Mouse (Mus musculus): ENCODE results near the gene Dach1.

Dach1 gene

GRCm38 (mm10) chr14:98108764-98109163 lies 60.8 kb downstream of the Dach1 start:
- no peak for DNase-seq (ENCODE audit: low read depth, low spot score)

DNA sequence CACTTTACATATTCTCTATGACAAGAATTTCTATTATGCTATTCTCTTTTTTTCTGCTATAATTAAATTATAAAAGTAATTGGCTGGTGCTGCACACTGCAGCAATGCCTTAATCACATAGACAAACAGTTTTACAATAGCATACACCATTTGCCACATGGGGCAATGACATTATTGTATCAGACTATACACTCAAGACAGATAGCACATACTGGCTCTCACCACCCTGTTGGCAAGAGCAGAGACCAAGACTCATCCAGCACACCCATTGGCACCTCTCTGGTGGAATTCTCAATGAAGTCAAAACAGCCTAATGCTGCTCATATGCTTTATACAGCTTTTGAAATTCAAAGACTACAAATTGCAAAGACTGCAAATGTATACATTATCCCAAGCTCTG lies 63.4 kb downstream of the Dach1 start:
- no peak for DNase-seq (ENCODE audit: low read depth, low spot score)

GRCm38 (mm10) chr14:98104314-98104955 lies 65.1 kb downstream of the Dach1 start:
- DNase-seq (ENCODE audit: low read depth, low spot score), result no peak

GRCm38 (mm10) chr14:98095229-98095628 lies 74.3 kb downstream of the Dach1 start:
- DNase-seq (ENCODE audit: low read depth, low spot score), result no peak

GRCm38 (mm10) chr14:98089246-98089645 lies 80.3 kb downstream of the Dach1 start:
- no peak for DNase-seq (ENCODE audit: low read depth, low spot score)

- DNase-seq (ENCODE audit: low read depth, low spot score), result no peak
Measured at GRCm38 (mm10) chr14:98087355-98087754, 82.2 kb downstream of the Dach1 start.

DNA sequence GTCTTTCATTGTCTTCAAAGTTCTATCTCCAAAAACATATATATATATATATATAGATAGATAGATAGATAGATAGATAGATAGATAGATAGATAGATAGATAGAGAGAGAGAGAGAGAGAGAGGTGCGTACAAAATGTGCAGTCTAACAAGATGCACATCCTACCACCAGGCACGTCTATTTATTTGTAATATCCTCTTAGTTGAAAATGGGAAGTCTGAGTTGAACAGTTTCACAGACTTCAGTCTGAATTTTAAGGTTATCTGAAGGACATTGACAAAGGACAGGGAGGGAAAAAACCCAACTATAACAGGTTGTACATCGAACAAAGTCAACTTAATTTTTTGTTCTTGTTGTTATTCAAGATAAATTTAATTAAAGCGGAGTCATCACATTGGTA lies 82.8 kb downstream of the Dach1 start:
- DNase-seq (ENCODE audit: low read depth, low spot score), result no peak

GRCm38 (mm10) chr14:98085141-98085540 lies 84.4 kb downstream of the Dach1 start:
- no peak for DNase-seq (ENCODE audit: low read depth, low spot score)

GRCm38 (mm10) chr14:98084720-98085119 lies 84.8 kb downstream of the Dach1 start:
- DNase-seq (ENCODE audit: low read depth, low spot score), result no peak

DNA sequence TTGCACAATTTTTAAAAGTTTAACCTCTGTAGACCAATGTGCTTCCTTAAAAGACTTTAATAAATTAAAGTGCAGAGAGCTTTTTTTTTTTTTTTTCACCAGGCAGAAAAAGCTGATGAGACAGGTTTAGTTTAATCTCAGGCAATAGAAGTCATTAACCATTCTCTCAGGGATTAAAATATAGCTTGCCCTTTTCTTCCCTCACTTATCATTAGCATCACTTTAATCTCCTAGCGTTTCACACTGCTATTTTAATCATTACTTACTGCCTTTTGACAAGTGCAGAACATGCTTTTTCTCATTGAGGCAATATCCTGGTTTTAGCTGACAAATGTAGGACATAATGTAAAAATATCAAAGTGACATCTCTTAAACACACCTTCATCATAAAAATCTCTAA lies 86.1 kb downstream of the Dach1 start:
- no peak for DNase-seq (ENCODE audit: low read depth, low spot score)

GRCm38 (mm10) chr14:98080014-98080413 lies 89.6 kb downstream of the Dach1 start:
- DNase-seq (ENCODE audit: low read depth, low spot score), result no peak

GRCm38 (mm10) chr14:98077996-98078395 lies 91.6 kb downstream of the Dach1 start:
- DNase-seq (ENCODE audit: low read depth, low spot score), result no peak

DNA sequence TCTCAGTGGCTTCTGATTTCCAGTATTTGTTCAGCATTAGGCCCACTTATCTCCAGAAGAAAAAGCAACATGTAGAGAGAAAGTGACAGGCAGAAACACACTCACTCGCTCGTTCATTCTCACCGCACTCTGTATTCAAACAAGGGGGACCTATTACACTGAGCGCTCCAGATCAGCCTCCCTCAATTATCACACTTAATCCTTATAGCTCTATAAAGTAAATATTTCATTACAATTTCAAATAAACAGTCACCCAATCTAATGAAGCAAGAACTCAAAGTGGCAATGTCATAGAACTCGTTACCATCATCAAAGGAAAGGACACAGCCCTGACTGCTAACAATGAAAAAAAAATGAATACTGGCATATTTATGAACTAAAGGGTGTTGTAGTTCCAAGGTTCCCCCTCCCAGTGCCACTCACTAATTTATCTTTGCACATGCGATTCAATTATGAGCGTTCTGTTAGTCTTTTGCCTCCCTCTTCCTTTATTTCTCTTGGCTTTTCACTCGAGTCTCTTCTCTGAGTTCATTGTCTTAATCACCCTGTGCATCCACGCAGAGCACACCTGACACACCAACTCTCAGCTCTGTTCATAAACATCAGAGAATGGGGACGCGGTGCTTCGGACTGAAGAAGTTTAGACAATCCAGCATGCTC lies 96.0 kb downstream of the Dach1 start:
- DNase-seq (ENCODE audit: low read depth, low spot score), result no peak

DNA sequence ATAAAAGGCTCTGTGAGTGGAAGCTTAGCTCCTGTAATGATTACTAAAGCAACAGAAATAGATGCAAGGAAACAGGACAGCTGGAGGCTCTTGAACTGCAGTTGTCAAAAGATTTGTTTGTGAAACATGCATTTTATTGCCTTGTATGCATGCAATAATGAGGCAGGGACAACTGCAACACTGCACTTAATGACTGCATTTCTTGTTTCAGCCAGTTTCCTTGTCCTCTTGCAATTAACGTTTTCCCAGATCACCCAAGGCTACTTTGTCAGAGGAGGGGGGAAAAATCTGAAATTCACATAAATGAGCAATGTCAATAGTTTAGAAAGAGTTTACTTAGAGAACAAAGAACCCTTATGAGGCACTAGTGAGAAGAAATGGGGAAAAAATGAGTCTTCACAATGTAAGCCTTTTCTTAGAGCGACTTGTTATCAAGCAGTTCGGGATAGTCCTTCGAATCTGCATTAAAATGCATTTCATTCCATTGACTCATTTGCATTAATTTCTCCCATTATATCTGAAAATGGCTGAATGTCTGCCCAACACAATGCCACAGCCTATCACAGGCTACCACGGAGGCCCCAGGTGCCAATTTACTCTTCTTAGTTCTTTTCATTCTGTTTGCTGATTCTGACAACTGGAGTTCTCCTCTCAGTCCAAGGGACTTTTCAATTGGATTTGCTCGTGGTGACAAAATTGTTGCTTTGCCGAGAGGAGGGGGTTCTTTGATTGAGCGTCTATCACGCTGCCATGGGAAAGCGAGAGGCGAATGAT lies 96.7 kb downstream of the Dach1 start:
- DNase-seq (ENCODE audit: low read depth, low spot score), result no peak

- DNase-seq (ENCODE audit: low read depth, low spot score), result no peak
Measured at GRCm38 (mm10) chr14:98071877-98072276, 97.7 kb downstream of the Dach1 start.

GRCm38 (mm10) chr14:98067273-98067905 lies 102.2 kb downstream of the Dach1 start:
- peak; percentile 17 for DNase-seq (ENCODE audit: low read depth, low spot score)

- no peak for DNase-seq (ENCODE audit: low read depth, low spot score)
Measured at GRCm38 (mm10) chr14:98064190-98064589, 105.4 kb downstream of the Dach1 start.

- DNase-seq (ENCODE audit: low read depth, low spot score), result no peak
Measured at GRCm38 (mm10) chr14:98049329-98049728, 120.2 kb downstream of the Dach1 start.

- DNase-seq (ENCODE audit: low read depth, low spot score), result no peak
Measured at GRCm38 (mm10) chr14:98048403-98048802, 121.2 kb downstream of the Dach1 start.

DNA sequence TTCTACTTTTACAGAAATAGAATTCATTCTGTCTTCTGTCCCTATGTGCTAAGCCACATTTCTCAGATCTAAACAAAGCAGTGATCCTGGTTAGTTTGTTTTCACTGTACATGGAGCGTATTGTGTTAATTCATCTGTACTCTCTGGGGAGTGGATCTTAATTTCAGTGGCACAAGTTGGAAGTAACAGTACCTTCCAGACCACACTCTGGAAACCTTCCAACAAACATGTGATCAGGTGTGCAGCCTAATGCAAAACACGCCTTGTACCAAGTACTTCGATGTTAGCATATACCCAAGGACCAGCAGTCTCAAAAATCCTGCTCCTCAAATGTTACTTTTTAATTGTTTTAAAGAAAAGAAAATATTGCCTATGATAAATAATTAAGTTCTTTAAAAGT lies 121.9 kb downstream of the Dach1 start:
- no peak for DNase-seq (ENCODE audit: low read depth, low spot score)

GRCm38 (mm10) chr14:98046960-98047359 lies 122.6 kb downstream of the Dach1 start:
- no peak for DNase-seq (ENCODE audit: low read depth, low spot score)

DNA sequence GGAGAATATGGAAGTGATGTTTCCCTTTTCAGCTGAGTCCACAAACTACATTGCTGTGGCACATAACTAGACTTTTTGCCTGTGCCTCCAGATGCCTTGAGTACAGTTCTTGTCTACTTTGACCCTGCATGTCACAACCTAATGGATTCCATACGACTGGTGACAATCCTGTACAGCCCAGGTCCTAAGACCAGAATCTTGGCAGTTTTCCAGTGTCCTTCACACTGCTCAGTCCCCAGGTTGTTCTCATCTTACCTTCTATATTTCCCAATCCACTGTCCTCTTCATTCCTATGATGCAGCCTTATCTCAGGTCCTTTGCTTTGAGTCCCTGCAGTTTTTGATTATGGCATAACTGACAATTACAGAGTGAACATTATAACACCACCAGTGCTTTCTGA lies 131.0 kb downstream of the Dach1 start:
- DNase-seq (ENCODE audit: low read depth, low spot score), result no peak

All from 3T3-L1 (cell line).